Mouse (Mus musculus) myocyte (in vitro differentiated cells): ENCODE data around the gene Adam22. TPM values are rescaled to one million over a fixed set of nuclear protein-coding genes. Genes with fewer than 3 reads are reported as not detected.

Experiments used
- H3K27me3 ChIP-seq: one replicate; pipeline ENCODE4 v1.6.1; 2011; ENCODE audit not compliant: control insufficient read depth, insufficient read depth, insufficient read length
- H3K36me3 ChIP-seq: one replicate; pipeline ENCODE4 v1.6.1; 2011; ENCODE audit not compliant: control insufficient read depth, insufficient read depth
- H3K4me2 ChIP-seq: one replicate; pipeline ENCODE4 v1.6.1; 2011; ENCODE audit warnings: low read depth, control low read depth
- H3K4me3 ChIP-seq: one replicate; pipeline ENCODE4 v1.5.1; 2011; ENCODE audit warnings: mild to moderate bottlenecking, control low read depth, moderate library complexity
- H3K79me2 ChIP-seq: one replicate; pipeline ENCODE4 v1.6.1; 2011; ENCODE audit not compliant: control insufficient read depth, insufficient read depth
- H3ac ChIP-seq: one replicate; pipeline ENCODE4 v1.6.1; 2011; ENCODE audit not compliant: control insufficient read depth, insufficient read length
- CEBPB ChIP-seq: IDR thresholded peaks from 2 replicates; pipeline ENCODE4 v1.6.1; 2011; ENCODE audit warnings: mild to moderate bottlenecking, moderate library complexity; ENCODE audit not compliant: poor library complexity, insufficient read depth, severe bottlenecking
- E2F4 ChIP-seq: IDR thresholded peaks from one replicate; pipeline ENCODE4 v1.6.1; 2011; ENCODE audit warnings: mild to moderate bottlenecking, control low read depth, moderate library complexity; ENCODE audit not compliant: insufficient read depth
- MAX ChIP-seq: IDR thresholded peaks from one replicate; pipeline ENCODE4 v1.6.1; 2011; ENCODE audit warnings: low read depth, mild to moderate bottlenecking, control low read depth
- MYOD1 ChIP-seq, 3 experiments: IDR thresholded peaks; one replicate each; pipeline ENCODE4 v1.6.1; 2011; ENCODE audit warnings: control low read depth in 2 of 3, low read depth in 2 of 3, mild to moderate bottlenecking in 2 of 3, moderate library complexity in 1 of 3; ENCODE audit not compliant: insufficient read length in 2 of 3, control insufficient read depth in 1 of 3
- MYOG ChIP-seq, 3 experiments: IDR thresholded peaks; one replicate each; pipeline ENCODE4 v1.6.1; 2011; ENCODE audit warnings: control low read depth in 2 of 3, low read depth in 2 of 3, mild to moderate bottlenecking in 2 of 3; ENCODE audit not compliant: insufficient read length in 2 of 3, control insufficient read depth in 1 of 3, insufficient read depth in 1 of 3
- POLR2A ChIP-seq: IDR thresholded peaks from one replicate; pipeline ENCODE4 v1.6.1; 2011; ENCODE audit warnings: low read depth, mild to moderate bottlenecking, control low read depth, moderate library complexity; ENCODE audit not compliant: insufficient read length
- POLR2AphosphoS2 ChIP-seq: IDR thresholded peaks from one replicate; pipeline ENCODE4 v1.6.1; 2011; ENCODE audit warnings: low read depth, control low read depth; ENCODE audit not compliant: insufficient read length
- REST ChIP-seq: IDR thresholded peaks from one replicate; pipeline ENCODE4 v1.6.1; 2011; ENCODE audit warnings: mild to moderate bottlenecking, control low read depth, moderate library complexity; ENCODE audit not compliant: insufficient read depth, insufficient read length
- SRF ChIP-seq: IDR thresholded peaks from one replicate; pipeline ENCODE4 v1.6.1; 2011; ENCODE audit warnings: low read depth; ENCODE audit not compliant: control insufficient read depth, insufficient read length
- TCF12 ChIP-seq: IDR thresholded peaks from one replicate; pipeline ENCODE4 v1.6.1; 2011; ENCODE audit warnings: mild to moderate bottlenecking, control low read depth; ENCODE audit not compliant: poor library complexity, insufficient read depth, severe bottlenecking
- TCF3 ChIP-seq: IDR thresholded peaks from one replicate; pipeline ENCODE4 v1.6.1; 2011; ENCODE audit warnings: low read depth, control low read depth; ENCODE audit not compliant: insufficient read length
- USF1 ChIP-seq: IDR thresholded peaks from one replicate; pipeline ENCODE4 v1.6.1; 2011; ENCODE audit warnings: low read depth, mild to moderate bottlenecking, control low read depth, moderate library complexity
- polyA plus RNA-seq: library from polyadenylated mRNA; unstranded; fragments of >200 nt; fragmentation: generic; extraction: Trizol; gene quantifications from one replicate; pipeline ENCODE4 v1.2.1, GENCODE M21; 2012; ENCODE audit warnings: missing spikeins

The Adam22 gene
- polyA plus RNA-seq, 1 experiment: 0.10 TPM

DNA sequence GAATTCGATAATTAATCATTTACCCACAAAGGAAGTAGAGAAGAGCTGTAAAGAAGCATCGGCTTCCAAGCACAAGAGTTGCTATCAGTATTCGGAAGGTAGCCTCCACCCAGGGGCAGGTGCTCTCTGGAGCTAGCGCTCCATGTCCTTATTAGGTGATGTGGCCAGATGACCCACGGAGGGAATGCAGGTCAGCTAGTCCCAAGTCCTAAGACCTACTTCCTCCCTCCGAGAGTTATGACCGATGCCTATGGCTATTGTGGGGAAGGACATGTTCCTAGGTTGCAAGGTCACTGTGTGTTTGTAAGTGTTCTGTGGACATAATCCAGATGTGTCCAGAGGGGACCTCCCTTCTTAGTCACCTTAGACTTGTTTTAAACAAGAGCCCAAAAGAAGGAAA lies 309.9 kb downstream of the Adam22 start:
- Histone ChIP-seq H3K4me2 (no peak overlapping the region), H3K36me3 (no peaks in the 10 kb centered on the region), H3ac (no peak overlapping the region), H3K27me3 (no peaks in the 10 kb centered on the region), H3K79me2 (peaks cover 6% of the 10 kb centered on the region), H3K4me3 (peak overlapping the region; percentile 55)
- TF ChIP-seq MYOG (IDR thresholded peaks at IDR 0.05; ENCODE audit: control insufficient read depth in 1 of 3, insufficient read depth in 1 of 3, insufficient read length in 2 of 3, low read depth in 2 of 3) (no peak), CEBPB (no peak), POLR2A (no peak), TCF12 (no peak), USF1 (no peak), TCF3 (no peak), REST (no peak), MAX (no peak), POLR2AphosphoS2 (no peak), E2F4 (no peak), SRF (no peak), MYOD1 (IDR thresholded peaks at IDR 0.05; ENCODE audit: control insufficient read depth in 1 of 3, insufficient read length in 2 of 3, low read depth in 2 of 3) (no peak)

DNA sequence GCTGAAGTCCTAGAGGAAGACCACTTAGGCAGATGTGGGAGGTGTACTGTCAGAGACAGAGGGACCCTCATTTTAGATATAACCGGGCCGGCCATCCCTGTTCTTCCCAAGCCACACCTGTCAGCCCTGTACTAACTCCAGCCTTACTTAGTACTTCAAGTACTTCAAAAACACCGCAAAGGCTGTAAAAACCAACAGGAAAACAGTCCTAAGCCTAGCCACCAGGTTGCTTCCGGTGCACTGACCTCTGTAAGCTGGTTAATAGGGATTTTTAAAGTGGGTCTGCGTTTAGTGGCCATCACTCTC lies 311.0 kb downstream of the Adam22 start:
- no peaks in the 10 kb centered on the region for H3K36me3 ChIP-seq
- peaks cover 6% of the 10 kb centered on the region for H3K79me2 ChIP-seq
- peak overlapping the region; percentile 83 for H3K4me2 ChIP-seq
- TF ChIP-seq SRF: no peak
- TF ChIP-seq MYOD1 (IDR thresholded peaks at IDR 0.05; ENCODE audit: control insufficient read depth in 1 of 3, insufficient read length in 2 of 3, low read depth in 2 of 3): no peak
- TF ChIP-seq USF1: no peak
- TF ChIP-seq MYOG (IDR thresholded peaks at IDR 0.05; ENCODE audit: control insufficient read depth in 1 of 3, insufficient read depth in 1 of 3, insufficient read length in 2 of 3, low read depth in 2 of 3): no peak
- H3K4me3 ChIP-seq: peak overlapping the region; percentile 55
- no peaks in the 10 kb centered on the region for H3K27me3 ChIP-seq
- peak overlapping the region; percentile 87 for H3ac ChIP-seq

DNA sequence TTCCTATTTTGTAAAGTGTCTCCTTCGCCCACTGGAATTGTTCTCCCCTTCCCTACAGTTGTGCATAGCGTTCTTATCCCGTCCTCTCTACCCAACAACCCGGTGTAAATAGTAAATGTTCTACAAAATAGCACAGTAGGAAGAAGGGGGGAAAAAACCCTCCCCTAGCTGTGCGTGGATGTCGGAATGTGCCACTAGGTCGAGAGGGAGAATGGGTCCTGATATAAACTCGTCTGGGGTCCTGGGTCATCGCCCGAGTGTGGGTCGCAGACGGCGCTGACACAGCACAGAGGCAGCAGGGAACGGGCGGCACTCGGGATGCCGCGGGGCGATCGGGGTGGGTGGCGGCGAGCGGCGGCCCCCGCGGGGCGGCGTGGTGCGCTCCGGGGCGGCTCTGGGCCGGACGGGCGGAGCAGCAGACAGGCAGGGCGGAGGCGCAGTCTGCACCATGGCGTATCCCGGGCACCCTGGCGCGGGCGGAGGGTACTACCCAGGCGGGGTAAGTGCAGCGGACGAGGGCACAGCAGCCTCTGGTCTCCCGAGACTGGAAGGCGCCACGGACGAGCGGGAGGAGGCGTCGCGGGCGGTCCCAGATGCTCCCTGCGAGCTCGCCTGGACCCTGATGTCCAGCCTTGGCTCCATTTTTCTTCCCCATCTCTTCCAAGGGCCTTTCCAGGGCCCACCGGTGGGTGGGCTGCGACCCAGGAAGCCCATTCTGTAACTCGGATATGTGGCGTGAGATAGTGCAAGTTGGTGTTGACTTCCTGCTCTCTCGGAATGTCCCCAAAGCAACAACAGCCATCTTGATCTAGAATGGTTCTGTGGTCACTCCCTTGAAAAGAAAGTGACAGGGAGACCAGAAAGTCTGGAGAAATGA lies 311.6 kb downstream of the Adam22 start:
- TF ChIP-seq SRF (no peak), POLR2A (peak; percentile 97), TCF3 (no peak), MYOG (IDR thresholded peaks at IDR 0.05; ENCODE audit: control insufficient read depth in 1 of 3, insufficient read depth in 1 of 3, insufficient read length in 2 of 3, low read depth in 2 of 3) (peak in 1 of 3 experiments; percentile 37), MYOD1 (IDR thresholded peaks at IDR 0.05; ENCODE audit: control insufficient read depth in 1 of 3, insufficient read length in 2 of 3, low read depth in 2 of 3) (peak in 1 of 3 experiments; percentile 17), POLR2AphosphoS2 (peak; percentile 91), REST (peak; percentile 28)
- H3K4me2 ChIP-seq: peak overlapping the region; percentile 83
- no peaks in the 10 kb centered on the region for H3K36me3 ChIP-seq
- H3ac ChIP-seq: peak overlapping the region; percentile 87
- H3K27me3 ChIP-seq: no peaks in the 10 kb centered on the region
- H3K79me2 ChIP-seq: peaks cover 6% of the 10 kb centered on the region
- peak overlapping the region; percentile 55 for H3K4me3 ChIP-seq

DNA sequence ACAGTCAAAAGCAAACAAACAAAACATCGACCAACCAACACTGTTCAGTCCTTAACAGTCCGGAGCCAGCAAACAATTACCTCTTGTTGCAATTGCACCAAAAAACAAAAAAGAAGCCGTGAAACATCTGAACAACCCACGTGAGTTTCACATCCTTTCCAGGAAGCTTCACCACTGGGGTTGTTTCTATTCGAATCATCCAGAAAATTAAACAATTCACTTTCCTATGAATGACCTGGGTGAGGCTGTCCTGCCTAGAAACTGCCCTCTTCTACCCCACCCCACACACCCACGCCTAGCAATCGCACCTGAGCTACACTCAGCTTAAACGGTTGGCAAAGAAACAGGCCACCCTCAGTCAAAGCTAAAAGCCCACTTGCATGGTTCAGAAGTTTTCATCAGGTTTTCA lies 312.2 kb downstream of the Adam22 start:
- peak overlapping the region; percentile 77 for H3K4me2 ChIP-seq
- no peaks in the 10 kb centered on the region for H3K36me3 ChIP-seq
- H3ac ChIP-seq: peak overlapping the region; percentile 87
- H3K4me3 ChIP-seq: peak overlapping the region; percentile 55
- no peaks in the 10 kb centered on the region for H3K27me3 ChIP-seq
- TF ChIP-seq MYOD1 (IDR thresholded peaks at IDR 0.05; ENCODE audit: control insufficient read depth in 1 of 3, insufficient read length in 2 of 3, low read depth in 2 of 3) (no peak), REST (no peak), MAX (no peak), POLR2A (no peak), MYOG (IDR thresholded peaks at IDR 0.05; ENCODE audit: control insufficient read depth in 1 of 3, insufficient read depth in 1 of 3, insufficient read length in 2 of 3, low read depth in 2 of 3) (no peak), TCF12 (no peak), TCF3 (no peak), POLR2AphosphoS2 (no peak), E2F4 (no peak), USF1 (no peak), CEBPB (no peak), SRF (no peak)
- peaks cover 6% of the 10 kb centered on the region for H3K79me2 ChIP-seq
